Mouse (Mus musculus) heart, embryonic 14.5 days (tissue): ENCODE results near the gene Plekhs1. TPM values are rescaled to one million over a fixed set of nuclear protein-coding genes. Genes with fewer than 3 reads are reported as not detected.
"Not testable (repeated sequence)": the region's sequence is repeated elsewhere in the genome, so short reads cannot be mapped to it uniquely, and the experiment has no call there.

ENCODE experiments used
- ATAC-seq: fragments of 200-750 bp; cut with Nextera tagmentation; 2 replicates; pipeline ENCODE4 v1.8.0; 2017; ENCODE audit warnings: low read depth, moderate TSS enrichment; ENCODE audit not compliant: insufficient number of reproducible peaks, insufficient read depth, low FRiP score
- H3K27ac ChIP-seq, 2 experiments: fragments of 200-500 bp in 1 of 2; fragments of 300-500 bp in 1 of 2; sonication (generic) in 1 of 2; replicated peaks in 1 of 2; 2 replicates each; pipeline ENCODE4 v1.5.1; 2012 to 2014; ENCODE audit warnings: low read depth in 2 of 2, low read length in 2 of 2, control low read depth in 1 of 2, mild to moderate bottlenecking in 1 of 2, mixed read lengths in 1 of 2; ENCODE audit not compliant: control insufficient read depth in 1 of 2, insufficient read depth in 1 of 2
- H3K27me3 ChIP-seq: fragments of 300-500 bp; sonication (generic); 2 replicates; pipeline ENCODE4 v1.6.1; 2014; ENCODE audit warnings: mild to moderate bottlenecking, low read length, control low read depth; ENCODE audit not compliant: control insufficient read depth, insufficient read depth
- H3K36me3 ChIP-seq: fragments of 300-500 bp; sonication (generic); 2 replicates; pipeline ENCODE4 v1.6.1; 2014; ENCODE audit warnings: mild to moderate bottlenecking, control low read depth, low read length, mixed read lengths; ENCODE audit not compliant: control insufficient read depth, insufficient read depth
- H3K4me1 ChIP-seq, 2 experiments: fragments of 200-500 bp in 1 of 2; fragments of 300-500 bp in 1 of 2; sonication (generic) in 1 of 2; 2 replicates each; pipeline ENCODE4 v1.6.1; 2012 to 2014; ENCODE audit warnings: low read length in 2 of 2, control low read depth in 1 of 2, mixed read lengths in 1 of 2; ENCODE audit not compliant: control insufficient read depth in 2 of 2, insufficient read depth in 2 of 2
- H3K4me2 ChIP-seq: fragments of 300-500 bp; sonication (generic); 2 replicates; pipeline ENCODE4 v1.6.1; 2014; ENCODE audit warnings: mild to moderate bottlenecking, low read length
- H3K4me3 ChIP-seq, 2 experiments: fragments of 200-500 bp in 1 of 2; fragments of 300-500 bp in 1 of 2; sonication (generic) in 1 of 2; 2 replicates each; pipeline ENCODE4 v1.5.1; 2012 to 2014; ENCODE audit warnings: low read length in 2 of 2, mild to moderate bottlenecking in 2 of 2, control low read depth in 1 of 2, low read depth in 1 of 2, moderate library complexity in 1 of 2; ENCODE audit not compliant: control insufficient read depth in 1 of 2, insufficient read depth in 1 of 2
- H3K9ac ChIP-seq: fragments of 300-500 bp; sonication (generic); 2 replicates; pipeline ENCODE4 v1.6.1; 2014; ENCODE audit warnings: mild to moderate bottlenecking, low read length
- H3K9me3 ChIP-seq: fragments of 300-500 bp; sonication (generic); 2 replicates; pipeline ENCODE4 v1.6.1; 2016; ENCODE audit warnings: low read length, control low read depth; ENCODE audit not compliant: control insufficient read depth
- WGBS: fragments of 180-500 bp; shearing (Covaris S2); extraction: QIAGEN DNeasy Blood & Tissue Kit; methylation state at CpG from one replicate; pipeline ENCODE4 v1.1.7; 2014; 5-methylcytosine and 5-hydroxymethylcytosine counted together
- polyA plus RNA-seq: library from polyadenylated mRNA; unstranded; fragments of >200 nt; fragmentation: Nextera tagmentation; extraction: Ambion mirVana; gene quantifications from 2 replicates; pipeline ENCODE4 v1.2.1, GENCODE M21; 2014

Gene Plekhs1
- polyA plus RNA-seq, 1 experiment from 2014 or later: not detected

- not testable (repeated sequence) for H3K4me3 ChIP-seq, H3K9ac ChIP-seq, H3K27ac ChIP-seq, H3K9me3 ChIP-seq, H3K27me3 ChIP-seq, ATAC-seq, H3K4me2 ChIP-seq
- Histone ChIP-seq H3K4me1 (peaks cover 9 to 15% of the 10 kb centered on the region in 2 experiments), H3K36me3 (peaks cover 17% of the 10 kb centered on the region)
- WGBS: no CpG with 5 or more reads among the region's 11 CpGs
Measured at GRCm38 (mm10) chr19:56530529-56530928, 69.1 kb downstream of the Plekhs1 start.

- H3K4me1 ChIP-seq: peaks cover 9 to 15% of the 10 kb centered on the region in 2 experiments
- no peak for ATAC-seq
- H3K27ac ChIP-seq: no peak overlapping the region
- 83% methylated on average over 12 of the region's 12 CpGs for WGBS
- no peak overlapping the region for H3K9ac ChIP-seq
- no peaks in the 10 kb centered on the region for H3K9me3 ChIP-seq
- H3K36me3 ChIP-seq: peaks cover 24% of the 10 kb centered on the region
- no peak overlapping the region for H3K4me3 ChIP-seq
- H3K4me2 ChIP-seq: no peak overlapping the region
- H3K27me3 ChIP-seq: no peaks in the 10 kb centered on the region
Measured at GRCm38 (mm10) chr19:56531251-56531650, 69.8 kb downstream of the Plekhs1 start.

DNA sequence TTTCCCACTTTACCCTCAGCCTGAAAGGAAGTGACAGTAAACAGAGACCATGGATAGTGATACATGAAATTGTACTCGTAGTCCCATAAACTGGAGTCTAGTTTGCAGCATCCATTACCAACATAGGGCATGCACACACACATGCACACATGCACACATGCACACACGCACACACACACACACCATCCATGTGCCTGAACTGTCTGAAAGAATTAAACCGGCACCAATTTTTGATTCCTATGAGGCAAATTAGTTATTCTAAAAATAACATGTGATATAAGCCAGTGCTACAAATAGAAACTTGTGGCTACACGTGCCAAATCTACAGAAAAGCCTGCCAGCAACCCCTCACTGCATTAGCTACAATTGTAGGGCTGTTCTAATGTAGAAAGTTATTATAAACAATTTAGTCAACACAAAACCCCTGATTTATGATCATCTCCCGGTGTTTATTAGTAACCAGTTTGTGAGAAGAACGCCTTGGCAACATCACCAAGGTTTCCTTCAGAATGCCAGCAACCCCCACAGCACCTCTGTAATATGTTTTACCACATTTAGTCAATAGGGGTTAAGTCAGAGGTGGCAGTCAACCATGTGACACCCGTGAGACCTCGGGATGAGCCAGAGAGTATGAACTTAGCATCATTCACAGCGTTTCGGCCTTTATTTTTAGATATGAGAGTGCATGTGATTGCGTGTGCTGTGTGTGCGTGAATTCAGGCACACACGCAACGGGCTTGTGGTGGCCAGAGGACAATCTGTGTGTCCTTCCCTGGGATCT, 72.0 kb downstream of the Plekhs1 start:
- no peak for ATAC-seq
- 68% methylated on average over 14 of the region's 14 CpGs for WGBS
- Histone ChIP-seq H3K4me1 (peaks cover 11 to 15% of the 10 kb centered on the region in 2 experiments), H3K4me2 (0 out of 2 replicates have a peak overlapping the region, but pooled peaks have one; percentile 1), H3K9ac (no peak overlapping the region), H3K4me3 (no peak overlapping the region), H3K36me3 (peaks cover 39% of the 10 kb centered on the region), H3K27me3 (no peaks in the 10 kb centered on the region), H3K27ac (peak overlapping the region; percentile 73 to 74), H3K9me3 (no peaks in the 10 kb centered on the region)

DNA sequence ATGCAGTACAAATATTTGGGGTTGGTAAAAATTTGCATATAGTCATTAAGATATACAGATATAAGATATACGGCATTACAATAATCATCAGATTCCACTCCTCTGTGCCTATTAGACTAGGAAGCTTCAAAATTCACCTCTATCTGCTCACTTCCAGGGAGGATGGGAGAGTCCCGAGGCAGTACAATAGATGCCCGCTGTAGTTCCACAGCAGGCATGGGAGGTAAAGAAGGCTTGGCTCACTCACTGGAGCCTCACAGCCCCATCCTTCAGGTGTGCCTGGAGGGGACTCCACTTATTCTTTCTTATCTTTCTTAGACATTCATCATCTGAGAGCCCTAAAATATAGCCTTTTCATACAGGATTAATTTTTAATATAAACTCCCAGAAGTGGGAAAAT, 72.9 kb downstream of the Plekhs1 start:
- Histone ChIP-seq H3K4me1 (peaks cover 11 to 15% of the 10 kb centered on the region in 2 experiments), H3K36me3 (peaks cover 39% of the 10 kb centered on the region), H3K4me3 (no peak overlapping the region), H3K27ac (no peak overlapping the region), H3K27me3 (no peaks in the 10 kb centered on the region), H3K9me3 (no peaks in the 10 kb centered on the region), H3K4me2 (no peak overlapping the region), H3K9ac (no peak overlapping the region)
- ATAC-seq: no peak
- WGBS: 87% methylated on average over 3 of the region's 3 CpGs

GRCm38 (mm10) chr19:56535064-56535463, 73.6 kb downstream of the Plekhs1 start:
- Histone ChIP-seq H3K4me2 (no peak overlapping the region), H3K4me3 (no peak overlapping the region), H3K27me3 (no peaks in the 10 kb centered on the region), H3K36me3 (peaks cover 42% of the 10 kb centered on the region), H3K9ac (no peak overlapping the region), H3K27ac (no peak overlapping the region), H3K9me3 (no peaks in the 10 kb centered on the region), H3K4me1 (peaks cover 11 to 15% of the 10 kb centered on the region in 2 experiments)
- no peak for ATAC-seq
- 78% methylated on average over 9 of the region's 9 CpGs for WGBS

- H3K27ac ChIP-seq: no peak overlapping the region
- peaks cover 11 to 15% of the 10 kb centered on the region in 2 experiments for H3K4me1 ChIP-seq
- H3K9me3 ChIP-seq: no peaks in the 10 kb centered on the region
- no peaks in the 10 kb centered on the region for H3K27me3 ChIP-seq
- 86% methylated on average over 9 of the region's 9 CpGs for WGBS
- no peak overlapping the region for H3K4me2 ChIP-seq
- H3K36me3 ChIP-seq: peaks cover 49% of the 10 kb centered on the region
- no peak overlapping the region for H3K4me3 ChIP-seq
- no peak overlapping the region for H3K9ac ChIP-seq
- no peak for ATAC-seq
Measured at GRCm38 (mm10) chr19:56535765-56536164, 74.3 kb downstream of the Plekhs1 start.
